Comparison of ENCODE assay signal across 29 mouse cellular contexts in genomic region chr3:32412502-32413044, GRCm38 (mm10). TPM values are rescaled to one million over a fixed set of nuclear protein-coding genes. Genes with fewer than 3 reads are reported as not detected.
DNase-seq lines count a peak whose midpoint lies in the region; ATAC-seq and TF ChIP-seq lines count a peak whose summit lies in the region.
"Had no signal": no experiment of that assay in that cellular context is flagged by ENCODE, and none has a peak within 500 bp of the region (broad histone marks: within the 10 kb centered on the region; RNA-seq: fewer than 3 reads in every experiment).

No protein-coding gene starts in this region.

- no peaks in the 10 kb centered on the region for H3K9me3 ChIP-seq in embryonic facial prominence, embryonic 14.5 days (ENCODE audit: control insufficient read depth, low read length)
- H3K9me3 ChIP-seq in embryonic facial prominence, embryonic 10.5 days = no peaks in the 10 kb centered on the region
- no peaks in the 10 kb centered on the region for H3K9me3 ChIP-seq in heart, embryonic 13.5 days
- H3K9me3 ChIP-seq in lung, embryonic 15.5 days = no peaks in the 10 kb centered on the region
- H3K9me3 ChIP-seq: embryonic facial prominence, embryonic 15.5 days; forebrain, embryonic 12.5 days; midbrain, embryonic 15.5 days; neural tube, embryonic 12.5 days had no signal

- no peak for TF ChIP-seq POLR2A in myocyte (IDR thresholded peaks at IDR 0.05; ENCODE audit: insufficient read length, low read depth)

- 68% methylated on average over 7 of the region's 7 CpGs for WGBS in embryonic facial prominence, embryonic 14.5 days
- WGBS in embryonic facial prominence, embryonic 10.5 days = 78% methylated on average over 7 of the region's 7 CpGs
- WGBS in heart, embryonic 13.5 days = 46% methylated on average over 7 of the region's 7 CpGs
- 43% methylated on average over 7 of the region's 7 CpGs for WGBS in lung, embryonic 15.5 days

- H3K27me3 ChIP-seq in embryonic facial prominence, embryonic 14.5 days (replicated peaks; ENCODE audit: control insufficient read depth, insufficient read depth, low read length) = no peaks in the 10 kb centered on the region
- no peaks in the 10 kb centered on the region for H3K27me3 ChIP-seq in embryonic facial prominence, embryonic 10.5 days (replicated peaks; ENCODE audit: low read depth, poor library complexity, severe bottlenecking)
- H3K27me3 ChIP-seq in heart, embryonic 13.5 days (replicated peaks) = no peaks in the 10 kb centered on the region
- no peaks in the 10 kb centered on the region for H3K27me3 ChIP-seq in lung, embryonic 15.5 days
- no peaks in the 10 kb centered on the region for H3K27me3 ChIP-seq in myocyte (ENCODE audit: control insufficient read depth, insufficient read depth, insufficient read length)
- H3K27me3 ChIP-seq: CH12.LX; embryonic facial prominence, embryonic 15.5 days; forebrain, embryonic 12.5 days; midbrain, embryonic 15.5 days; neural tube, embryonic 12.5 days had no signal

- no peak for ATAC-seq in embryonic facial prominence, embryonic 14.5 days (ENCODE audit: low read depth)
- ATAC-seq in heart, embryonic 13.5 days (ENCODE audit: extremely low read depth, insufficient number of reproducible peaks, low FRiP score, low TSS enrichment) = no peak
- ATAC-seq in lung, embryonic 15.5 days (ENCODE audit: borderline replicate concordance, extremely low read depth, low FRiP score, low TSS enrichment) = no peak
- ATAC-seq: activated CD4-positive, CD25-positive, alpha-beta regulatory T cell, adult 4 months; forebrain, postnatal 0 days; intestine, postnatal 0 days; midbrain, embryonic 15.5 days had no signal

- intact Hi-C loops in heart, postnatal 25 days (cut with DNase I) = no loop called here

- H3K4me2 ChIP-seq in embryonic facial prominence, embryonic 14.5 days (ENCODE audit: low read depth, low read length) = no peak overlapping the region
- H3K4me2 ChIP-seq in heart, embryonic 13.5 days = no peak overlapping the region; the same call in 1 of the 2 replicates
- H3K4me2 ChIP-seq in lung, embryonic 15.5 days = no peak overlapping the region
- peak overlapping the region; percentile 25 for H3K4me2 ChIP-seq in myocyte (ENCODE audit: low read depth)
- H3K4me2 ChIP-seq: embryonic facial prominence, embryonic 15.5 days; forebrain, embryonic 12.5 days; hindbrain, embryonic 14.5 days; midbrain, embryonic 15.5 days; neural tube, embryonic 12.5 days had no signal

- peaks cover 28% of the 10 kb centered on the region for H3K4me1 ChIP-seq in embryonic facial prominence, embryonic 14.5 days (ENCODE audit: control insufficient read depth, insufficient read depth, low read length)
- H3K4me1 ChIP-seq in embryonic facial prominence, embryonic 10.5 days = peaks cover 20% of the 10 kb centered on the region
- peaks cover 83% of the 10 kb centered on the region for H3K4me1 ChIP-seq in heart, embryonic 13.5 days
- peaks cover 70% of the 10 kb centered on the region for H3K4me1 ChIP-seq in lung, embryonic 15.5 days

- no peak overlapping the region for H3K4me3 ChIP-seq in embryonic facial prominence, embryonic 14.5 days (ENCODE audit: low read depth, low read length)
- H3K4me3 ChIP-seq in embryonic facial prominence, embryonic 10.5 days = no peak overlapping the region
- H3K4me3 ChIP-seq in heart, embryonic 13.5 days = no peak overlapping the region
- no peak overlapping the region for H3K4me3 ChIP-seq in lung, embryonic 15.5 days
- no peak overlapping the region for H3K4me3 ChIP-seq in myocyte
- H3K4me3 ChIP-seq: embryonic facial prominence, embryonic 15.5 days; forebrain, embryonic 12.5 days; midbrain, embryonic 15.5 days; neural tube, embryonic 12.5 days had no signal

- H3ac ChIP-seq in myocyte (ENCODE audit: control insufficient read depth, insufficient read length) = no peak overlapping the region

- DNase-seq in embryonic facial prominence, embryonic 14.5 days (ENCODE audit: low spot score) = peak; percentile 54
- DNase-seq in embryonic facial prominence, embryonic 10.5 days (ENCODE audit: low spot score) = no peak
- DNase-seq in heart, postnatal 25 days (ENCODE audit: low spot score) = no peak
- DNase-seq in lung, postnatal 10 days = no peak
- DNase-seq: adrenal gland, adult 2 months; adrenal gland, postnatal 36 days; cerebellum, adult 18-20 months; cerebellum, postnatal 10 days; forebrain, postnatal 0 days; gastrocnemius, postnatal 10 days; kidney, postnatal 14 days; layer of hippocampus, adult 9-11 months; liver; right cerebral cortex, adult 18-20 months; spleen, adult 18-20 months; thymus, postnatal 14 days had no signal

- H3K79me2 ChIP-seq in myocyte (ENCODE audit: control insufficient read depth, insufficient read depth) = peaks cover 90% of the 10 kb centered on the region

- no peak overlapping the region for H3K9ac ChIP-seq in embryonic facial prominence, embryonic 14.5 days (ENCODE audit: low read depth, low read length)
- H3K9ac ChIP-seq in heart, embryonic 13.5 days = 0 out of 2 replicates have a peak overlapping the region, but pooled peaks have one; percentile 33
- H3K9ac ChIP-seq in lung, embryonic 15.5 days = no peak overlapping the region
- H3K9ac ChIP-seq: embryonic facial prominence, embryonic 15.5 days; forebrain, embryonic 12.5 days; forebrain, postnatal 0 days; hindbrain, embryonic 14.5 days; liver, embryonic 14.5 days; midbrain, embryonic 15.5 days; neural tube, embryonic 12.5 days had no signal

- H3K36me3 ChIP-seq in embryonic facial prominence, embryonic 14.5 days (ENCODE audit: control insufficient read depth, insufficient read depth, low read length) = no peaks in the 10 kb centered on the region
- H3K36me3 ChIP-seq in embryonic facial prominence, embryonic 10.5 days (replicated peaks) = peaks cover under 1% of the 10 kb centered on the region; the same call in 1 of the 2 replicates
- no peaks in the 10 kb centered on the region for H3K36me3 ChIP-seq in heart, embryonic 13.5 days
- H3K36me3 ChIP-seq in lung, embryonic 15.5 days = no peaks in the 10 kb centered on the region
- no peaks in the 10 kb centered on the region for H3K36me3 ChIP-seq in myocyte (ENCODE audit: control insufficient read depth, insufficient read depth)
- H3K36me3 ChIP-seq: embryonic facial prominence, embryonic 15.5 days; forebrain, embryonic 12.5 days; midbrain, embryonic 15.5 days; neural tube, embryonic 12.5 days had no signal

- H3K27ac ChIP-seq in embryonic facial prominence, embryonic 14.5 days (replicated peaks; ENCODE audit: low read depth, low read length) = no peak overlapping the region
- no peak overlapping the region for H3K27ac ChIP-seq in embryonic facial prominence, embryonic 10.5 days (replicated peaks)
- peak overlapping the region; percentile 30 for H3K27ac ChIP-seq in heart, embryonic 13.5 days (replicated peaks)
- H3K27ac ChIP-seq in lung, embryonic 15.5 days = peak overlapping the region; percentile 33; the same call in 1 of the 2 replicates
- H3K27ac ChIP-seq: embryonic facial prominence, embryonic 15.5 days; forebrain, embryonic 12.5 days; hindbrain, embryonic 14.5 days; liver, embryonic 14.5 days; macrophage; midbrain, embryonic 15.5 days; neural tube, embryonic 12.5 days had no signal

TF ChIP-seq in myocyte, 11 proteins besides CTCF, POLR2A, EP300 and RAD21:
- TF ChIP-seq MYOD1 (IDR thresholded peaks at IDR 0.05; ENCODE audit: control insufficient read depth in 1 of 3, insufficient read length in 2 of 3, low read depth in 2 of 3) (peak in 2 of 3 experiments; percentile 53 to 65), MAX (IDR thresholded peaks at IDR 0.05; ENCODE audit: low read depth) (no peak)

RNA-seq across cellular contexts. Expression of gene Pik3ca, which starts 15.1 kb away (rescaled TPM):
- 13.8 and 15.5 TPM in 2 replicates for polyA plus RNA-seq in embryonic facial prominence, embryonic 14.5 days (2014; fragmentation: Nextera tagmentation; extraction: Ambion mirVana)
- polyA plus RNA-seq in embryonic facial prominence, embryonic 10.5 days (2016; fragmentation: Nextera tagmentation; extraction: Ambion mirVana) = 6.9 and 8.2 TPM in 2 replicates
- 5.2 and 7.4 TPM in 2 replicates for polyA plus RNA-seq in heart, embryonic 13.5 days (2015; fragmentation: Nextera tagmentation; extraction: Ambion mirVana)
- total RNA-seq in heart, postnatal 25 days (2021) = 10 to 100 TPM; 45.8 to 54.2 TPM
- polyA plus RNA-seq in lung, embryonic 15.5 days (2015; fragmentation: Nextera tagmentation; extraction: Ambion mirVana) = 10.5 and 10.9 TPM in 2 replicates
- polyA plus RNA-seq in myocyte (2012; fragmentation: generic; extraction: Trizol) = 11.7 TPM

RNA-seq across cellular contexts. Expression of gene Zmat3, which starts 46.8 kb away (rescaled TPM):
- 6.2 and 7.1 TPM in 2 replicates for polyA plus RNA-seq in embryonic facial prominence, embryonic 14.5 days (2014; fragmentation: Nextera tagmentation; extraction: Ambion mirVana)
- 5.2 and 6.1 TPM in 2 replicates for polyA plus RNA-seq in embryonic facial prominence, embryonic 10.5 days (2016; fragmentation: Nextera tagmentation; extraction: Ambion mirVana)
- polyA plus RNA-seq in heart, embryonic 13.5 days (2015; fragmentation: Nextera tagmentation; extraction: Ambion mirVana) = 3.3 and 3.9 TPM in 2 replicates
- total RNA-seq in heart, postnatal 25 days (2021) = 1 to 10 TPM; 6.2 to 7.0 TPM
- 3.2 and 3.5 TPM in 2 replicates for polyA plus RNA-seq in lung, embryonic 15.5 days (2015; fragmentation: Nextera tagmentation; extraction: Ambion mirVana)
- polyA plus RNA-seq in myocyte (2012; fragmentation: generic; extraction: Trizol) = 13.0 TPM

Comparison
In these comparisons a context has a peak if more than half of its experiments do, and no peak if none do; other contexts are left out.
1. H3K27ac ChIP-seq: peak in heart, embryonic 13.5 days (single experiment) and lung, embryonic 15.5 days (single experiment); none in embryonic facial prominence, embryonic 14.5 days (single experiment) and embryonic facial prominence, embryonic 10.5 days (single experiment).